Mouse (Mus musculus) kidney, adult 2 months (tissue): Measurements from ENCODE around the gene Spryd3. TPM values are rescaled to one million over a fixed set of nuclear protein-coding genes. Genes with fewer than 3 reads are reported as not detected.

ENCODE experiments used
- DNase-seq: peaks from one replicate; pipeline ENCODE4 v3.0.0; 2021
- H3K27ac ChIP-seq: fragments of 200-500 bp; 2 replicates; pipeline ENCODE4 v1.5.1; 2012; ENCODE audit warnings: low read depth, low read length, control low read depth, inconsistent platforms; ENCODE audit not compliant: insufficient read depth
- H3K27me3 ChIP-seq: fragments of 200-500 bp; replicated peaks from 2 replicates; pipeline ENCODE4 v1.6.1; 2012; ENCODE audit warnings: mild to moderate bottlenecking, moderate library complexity, low read length, inconsistent platforms; ENCODE audit not compliant: control insufficient read depth, insufficient read depth
- H3K36me3 ChIP-seq: fragments of 200-500 bp; 2 replicates; pipeline ENCODE4 v1.6.1; 2012; ENCODE audit warnings: mild to moderate bottlenecking, moderate library complexity, low read length, inconsistent platforms; ENCODE audit not compliant: control insufficient read depth, insufficient read depth
- H3K4me1 ChIP-seq: fragments of 200-500 bp; 2 replicates; pipeline ENCODE4 v1.6.1; 2011; ENCODE audit warnings: low read length; ENCODE audit not compliant: control insufficient read depth, insufficient read depth
- H3K4me3 ChIP-seq: fragments of 200-500 bp; 2 replicates; pipeline ENCODE4 v1.5.1; 2011; ENCODE audit warnings: mild to moderate bottlenecking, low read depth, low read length, control low read depth; ENCODE audit not compliant: insufficient read depth
- CTCF ChIP-seq: fragments of 200-500 bp; conservative IDR thresholded peaks from 2 replicates; pipeline ENCODE4 v1.5.1; 2011; ENCODE audit warnings: low read depth, mild to moderate bottlenecking, control low read depth, low read length, moderate library complexity, mixed read lengths; ENCODE audit not compliant: insufficient read depth, insufficient read length
- POLR2A ChIP-seq: fragments of 200-500 bp; IDR thresholded peaks from one replicate; pipeline ENCODE4 v1.6.1; 2011; ENCODE audit warnings: low read depth, low read length, control low read depth
- WGBS: fragments of 180-500 bp; shearing (Covaris S2); methylation state at CpG from one replicate; pipeline ENCODE4 v1.1.7; 2018; 5-methylcytosine and 5-hydroxymethylcytosine counted together
- polyA plus RNA-seq: library from polyadenylated mRNA; depleted of rRNA; stranded (reverse); fragments of >200 nt; gene quantifications from 2 replicates; pipeline ENCODE4 v1.2.3, GENCODE M21; 2012

The Spryd3 gene
- polyA plus RNA-seq, 1 experiment, result 30.1 TPM

DNA sequence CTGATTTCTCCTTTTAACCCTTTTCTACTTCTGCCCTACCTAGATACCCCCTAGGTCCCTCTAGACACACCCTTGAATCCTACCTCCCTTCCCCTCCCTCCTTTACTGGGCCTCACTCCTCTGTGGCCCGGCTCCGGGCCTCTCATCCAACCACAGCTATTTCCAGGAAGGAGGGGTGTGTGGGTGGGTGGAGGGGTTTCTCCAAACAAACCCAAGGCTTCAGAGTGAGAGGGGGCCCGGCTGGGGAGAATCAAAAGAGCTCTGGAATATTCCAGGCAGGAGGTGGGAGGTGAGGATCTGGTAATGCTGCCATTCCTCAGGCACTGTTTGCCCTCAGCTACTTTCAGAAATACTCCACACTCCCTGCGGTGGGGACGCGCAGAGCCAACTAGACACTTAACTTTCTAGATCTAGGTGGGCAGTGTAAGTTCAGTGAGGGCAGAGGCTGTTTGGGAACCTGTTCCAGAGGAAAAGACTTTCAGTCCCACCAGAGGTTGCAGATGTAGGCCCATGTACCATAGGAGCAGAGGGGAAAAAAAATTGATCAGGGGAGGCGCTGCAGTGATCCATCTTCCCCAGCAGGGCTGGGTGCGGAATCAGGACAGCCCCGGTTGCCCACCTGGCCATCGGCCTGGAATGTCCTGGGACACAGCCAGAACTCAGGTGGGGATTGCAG lies 34.9 kb downstream of the Spryd3 start:
- peak; percentile 58 for DNase-seq
- peaks cover under 1% of the 10 kb centered on the region; the same call in 1 of the 2 replicates for H3K36me3 ChIP-seq
- WGBS, result 13% methylated on average over 10 of the region's 10 CpGs
- H3K27ac ChIP-seq, result peak overlapping the region; percentile 98
- peaks cover 38% of the 10 kb centered on the region for H3K4me1 ChIP-seq
- TF ChIP-seq CTCF, result 0 out of 2 replicates have a peak, but pooled peaks have one; percentile 21
- TF ChIP-seq POLR2A, result no peak
- peak overlapping the region; percentile 59 for H3K4me3 ChIP-seq
- no peaks in the 10 kb centered on the region for H3K27me3 ChIP-seq

DNA sequence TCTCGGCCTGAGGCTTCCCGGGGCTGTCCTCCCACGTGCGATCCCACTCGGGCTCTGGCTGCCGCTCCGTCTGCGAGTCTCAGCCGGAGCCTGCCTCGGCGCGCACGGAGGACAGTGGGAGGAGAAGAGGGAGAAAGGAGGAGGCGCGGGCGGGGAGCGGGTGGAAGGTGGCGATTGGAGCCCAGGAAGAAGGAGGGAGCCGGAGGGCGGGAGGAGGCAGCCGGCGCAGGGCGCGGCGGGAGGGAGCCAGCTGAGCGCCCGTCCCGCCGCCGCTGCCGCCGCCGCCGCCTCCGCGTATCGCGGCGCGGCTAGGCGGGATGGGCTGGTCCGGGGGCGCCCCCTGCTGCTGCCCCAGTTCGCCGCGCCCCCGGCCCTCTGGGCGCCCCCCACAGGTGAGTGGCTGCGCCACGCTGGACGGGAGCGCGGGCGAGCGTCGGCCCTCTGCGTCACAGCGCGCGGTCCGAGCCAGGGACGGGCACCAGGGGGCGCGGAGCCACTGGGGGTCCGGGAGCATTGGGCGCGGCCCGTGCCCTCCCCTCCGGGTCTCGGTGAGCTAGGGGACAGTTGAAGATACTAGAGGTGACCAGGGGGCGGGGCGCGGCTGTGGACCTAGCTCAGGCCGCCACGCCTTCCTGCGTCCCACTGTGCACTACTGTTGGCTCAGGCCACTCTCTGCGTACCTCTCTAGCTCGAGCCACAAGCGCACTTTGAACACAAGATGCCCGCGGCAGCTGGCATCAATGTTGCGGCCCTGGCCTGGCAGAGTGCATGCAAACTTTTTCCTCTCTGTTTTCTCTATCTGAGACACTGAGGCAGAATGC lies 35.7 kb downstream of the Spryd3 start, which contains the start of gene Tns2:
Gene Tns2, plus strand, starts transcription at position 253 of the 821 bp plus-strand sequence.
- WGBS, result 1% methylated on average over 62 of the region's 82 CpGs
- H3K4me1 ChIP-seq, result peaks cover 38% of the 10 kb centered on the region
- no peaks in the 10 kb centered on the region for H3K27me3 ChIP-seq
- peak; percentile 96 for DNase-seq
- peaks cover 4% of the 10 kb centered on the region for H3K36me3 ChIP-seq
- peak within 1 kb of the TSS; percentile 98 for H3K27ac ChIP-seq
- peak within 1 kb of the TSS; percentile 59 for H3K4me3 ChIP-seq
- peak; percentile 31 for TF ChIP-seq CTCF
- TF ChIP-seq POLR2A, result peak; percentile 79

DNA sequence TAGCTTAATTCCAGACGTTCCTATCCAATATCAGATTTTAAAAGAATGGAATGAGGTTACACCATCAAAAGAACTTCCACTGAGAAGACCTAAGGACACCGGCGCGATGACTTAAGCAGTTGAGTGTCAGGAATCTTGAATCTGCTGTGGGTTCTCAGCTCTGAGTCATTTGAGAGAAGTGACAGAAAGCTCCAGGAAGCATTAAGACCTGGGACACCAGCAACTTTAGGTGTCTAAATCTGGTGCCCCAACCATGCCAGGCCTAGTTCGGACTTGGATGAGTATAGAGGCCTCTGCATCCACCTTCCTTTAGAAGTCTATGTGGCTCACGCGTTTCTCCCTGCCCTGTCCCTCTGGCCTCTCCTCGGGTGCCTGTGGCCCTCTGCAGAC lies 36.3 kb downstream of the Spryd3 start:
- Histone ChIP-seq H3K4me3 (peak overlapping the region; percentile 59), H3K36me3 (peaks cover 7% of the 10 kb centered on the region), H3K27me3 (no peaks in the 10 kb centered on the region), H3K27ac (peak overlapping the region; percentile 98), H3K4me1 (peaks cover 38% of the 10 kb centered on the region)
- DNase-seq, result no peak
- WGBS, result 30% methylated on average over 8 of the region's 8 CpGs
- TF ChIP-seq CTCF, result no peak
- TF ChIP-seq POLR2A, result no peak

DNA sequence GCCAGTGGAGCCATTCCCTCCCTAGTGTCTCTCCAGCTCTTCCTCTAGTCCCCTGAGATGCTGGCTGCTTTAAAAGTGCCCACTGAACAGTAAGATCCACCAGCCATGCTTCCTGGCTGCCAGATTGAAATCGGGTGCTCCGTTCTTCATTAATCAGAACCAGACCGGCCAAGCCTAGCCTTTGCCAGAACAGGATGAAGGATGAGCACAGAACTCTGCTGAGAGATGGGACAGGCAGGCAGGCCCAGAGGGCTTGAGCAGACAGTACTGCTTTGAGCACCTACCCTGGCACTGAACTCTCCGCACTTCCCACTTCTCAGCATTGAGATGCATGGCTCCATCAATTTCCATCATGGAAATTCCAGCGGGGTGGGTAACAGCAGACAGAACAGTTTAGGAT lies 36.8 kb downstream of the Spryd3 start:
- no peaks in the 10 kb centered on the region for H3K27me3 ChIP-seq
- H3K27ac ChIP-seq, result no peak overlapping the region; the same call in 1 of the 2 replicates
- H3K4me1 ChIP-seq, result peaks cover 35% of the 10 kb centered on the region
- no peak for DNase-seq
- H3K4me3 ChIP-seq, result no peak overlapping the region
- TF ChIP-seq CTCF, result no peak
- no peak for TF ChIP-seq POLR2A
- WGBS, result 49% methylated on average over 5 of the region's 5 CpGs
- peaks cover 7% of the 10 kb centered on the region for H3K36me3 ChIP-seq

DNA sequence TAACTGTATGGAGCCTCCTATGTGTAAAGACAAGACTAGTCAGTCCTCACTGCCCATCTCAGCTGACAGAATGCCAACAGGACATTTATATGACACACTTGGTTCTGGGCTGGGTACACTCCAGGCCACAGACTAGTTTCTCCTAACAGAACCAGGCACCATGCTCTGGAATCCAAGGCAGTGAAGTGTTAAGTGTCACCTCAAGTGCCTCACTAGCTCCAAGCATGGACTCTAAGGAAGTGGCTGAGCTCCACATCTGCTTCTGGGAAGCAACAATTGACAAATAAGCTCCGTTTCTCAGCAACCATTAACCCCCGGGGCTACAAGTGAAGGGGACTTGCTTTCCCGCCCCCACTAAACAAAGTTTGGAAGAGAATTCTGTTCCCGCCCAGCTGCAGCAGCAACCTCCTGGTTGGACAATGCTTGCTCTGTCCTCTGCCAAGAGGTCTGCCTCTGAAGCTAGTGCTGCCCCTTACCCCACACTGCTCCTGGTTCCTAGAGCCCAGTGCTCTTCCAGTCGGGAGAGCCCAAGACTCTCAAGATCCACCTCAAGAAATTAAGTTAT lies 38.0 kb downstream of the Spryd3 start:
- Histone ChIP-seq H3K36me3 (peaks cover 10% of the 10 kb centered on the region), H3K4me3 (no peak overlapping the region)
- WGBS, result 55% methylated on average over 5 of the region's 5 CpGs

DNA sequence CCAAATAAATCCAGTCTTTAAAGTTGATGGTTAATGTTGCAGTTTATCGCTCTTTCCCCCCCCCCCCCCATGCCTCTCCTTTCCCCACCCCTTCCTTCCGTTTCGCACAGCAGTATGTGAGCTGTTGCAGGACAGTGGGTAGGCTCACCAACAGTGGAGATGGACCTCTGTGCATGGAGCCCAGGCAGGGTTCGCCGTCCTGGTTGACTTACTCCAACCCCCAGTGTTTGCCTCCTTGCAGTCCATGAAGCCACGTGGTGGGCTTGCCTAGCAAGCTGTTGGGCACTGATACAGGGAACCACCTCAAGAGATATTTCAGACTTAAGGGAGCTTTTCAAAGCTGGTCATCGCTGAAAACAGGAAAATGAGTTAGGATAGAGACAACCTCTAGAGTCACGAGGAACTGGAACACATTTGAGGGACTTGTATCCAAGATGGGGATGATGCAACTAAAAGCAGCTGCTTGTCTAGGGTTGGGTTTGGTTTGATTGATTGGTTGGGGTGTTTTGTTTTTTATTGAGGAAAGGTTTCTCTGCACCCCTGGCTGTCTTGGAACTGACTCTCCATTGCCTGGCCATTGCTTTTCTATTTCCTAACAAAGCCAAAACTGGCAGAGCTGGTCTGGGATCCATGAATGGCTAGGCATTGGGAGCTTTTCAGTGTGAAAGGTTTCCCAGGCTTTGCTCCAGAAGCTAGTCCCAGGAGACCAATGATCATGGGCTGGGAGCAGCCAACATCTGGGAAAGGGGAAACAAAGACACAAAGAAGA lies 38.7 kb downstream of the Spryd3 start:
- Histone ChIP-seq H3K36me3 (peaks cover 11% of the 10 kb centered on the region), H3K27me3 (no peaks in the 10 kb centered on the region), H3K27ac (0 out of 2 replicates have a peak overlapping the region, but pooled peaks have one; percentile 30), H3K4me1 (peaks cover 21% of the 10 kb centered on the region), H3K4me3 (no peak overlapping the region)
- DNase-seq, result no peak
- WGBS, result 66% methylated on average over 8 of the region's 8 CpGs
- TF ChIP-seq CTCF (no peak), POLR2A (no peak)

More for the DNA sequence above, 38.0 kb downstream of the Spryd3 start:
- TF ChIP-seq CTCF (no peak), POLR2A (no peak)
- Histone ChIP-seq H3K4me1 (peaks cover 26% of the 10 kb centered on the region), H3K27ac (no peak overlapping the region), H3K27me3 (no peaks in the 10 kb centered on the region)
- DNase-seq, result no peak
